Mouse (Mus musculus) gastrocnemius, postnatal 4 days (tissue): Measurements from ENCODE around the gene Ripor2. TPM values are rescaled to one million over a fixed set of nuclear protein-coding genes. Genes with fewer than 3 reads are reported as not detected.

Experiments
- DNase-seq, 2 experiments: peaks; one replicate each; pipeline ENCODE4 v3.0.0; 2021 to 2022; ENCODE audit warnings: low spot score in 2 of 2, mixed read lengths in 2 of 2
- total RNA-seq, 2 experiments: library from RNA; stranded (reverse); gene quantifications; 2 replicates each; pipeline ENCODE4 v1.2.3; 2021

Ripor2 gene
- total RNA-seq, 2 experiments from 2014 or later = 14.7 to 17.8 TPM

GRCm38 (mm10) chr13:24616645-24617044 is 34.7 kb downstream of the Ripor2 start:
- no peak for DNase-seq

DNA sequence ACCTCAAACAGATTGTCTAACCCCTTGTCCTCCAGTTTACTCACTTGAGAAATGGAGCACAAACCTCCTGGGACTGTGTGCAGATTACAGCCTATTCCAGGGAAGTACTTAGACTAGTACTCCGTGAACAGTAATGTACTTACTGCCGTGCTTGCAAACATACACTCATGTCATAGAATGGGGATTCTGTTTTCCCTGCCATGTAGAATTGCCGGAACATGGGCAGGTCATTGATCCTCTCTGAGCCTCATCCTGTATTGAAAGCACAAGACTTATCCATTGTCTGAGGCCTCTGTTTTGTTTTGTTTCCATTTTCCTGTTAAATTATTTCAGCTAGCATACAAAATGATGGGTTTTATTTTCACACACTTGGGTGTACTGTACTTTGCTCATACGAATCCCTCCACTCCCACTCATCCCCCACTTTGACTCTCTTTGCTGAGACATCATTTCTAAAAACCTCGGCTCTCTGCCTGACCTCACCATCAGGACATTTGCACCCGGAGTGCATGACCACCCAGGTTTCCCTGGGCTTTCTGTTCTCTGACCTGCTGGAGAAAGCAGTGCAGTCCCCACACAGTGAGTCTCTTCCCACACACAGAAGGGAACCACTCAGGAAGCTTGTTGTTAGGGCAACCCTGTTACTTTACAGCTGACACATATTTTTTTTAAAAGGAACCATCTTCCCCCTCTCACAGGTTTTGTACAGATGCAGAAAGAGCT is 35.2 kb downstream of the Ripor2 start:
- no peak for DNase-seq

DNA sequence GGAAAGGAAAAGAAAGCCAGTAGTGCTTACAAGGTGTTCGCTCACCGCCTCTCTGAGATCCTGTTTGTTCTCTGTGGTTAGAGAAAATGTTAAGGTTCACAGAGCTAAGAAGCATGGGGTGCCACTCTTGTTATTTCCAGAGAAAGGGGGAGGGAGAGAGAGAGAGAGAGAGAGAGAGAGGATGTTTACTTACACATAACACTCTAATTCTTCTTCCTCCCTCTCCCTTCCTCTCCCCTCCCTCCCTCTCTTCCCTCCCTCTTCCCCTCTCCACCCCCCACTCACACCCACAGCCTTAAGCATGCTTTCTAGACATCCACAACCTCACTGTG is 35.8 kb downstream of the Ripor2 start:
- no peak for DNase-seq

DNA sequence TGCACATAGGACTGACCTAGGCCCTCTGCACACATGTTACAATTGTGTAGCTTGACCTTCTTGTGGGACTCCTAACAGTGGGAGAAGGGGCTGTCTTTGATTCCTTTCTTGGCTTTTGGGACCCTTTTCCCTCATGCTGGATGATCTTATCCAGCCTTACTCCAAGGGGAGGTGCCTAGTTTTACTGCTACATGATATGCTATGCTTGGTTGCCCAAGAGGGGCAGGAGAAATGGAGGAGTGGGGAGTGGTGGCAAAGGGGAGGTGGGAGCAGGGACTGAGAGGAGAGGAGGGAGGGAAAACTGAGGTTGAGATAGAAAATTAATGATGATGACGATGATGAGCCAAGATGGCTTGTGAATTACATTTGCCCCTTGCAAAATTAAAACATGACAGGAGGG is 37.7 kb downstream of the Ripor2 start:
- DNase-seq = no peak

DNA sequence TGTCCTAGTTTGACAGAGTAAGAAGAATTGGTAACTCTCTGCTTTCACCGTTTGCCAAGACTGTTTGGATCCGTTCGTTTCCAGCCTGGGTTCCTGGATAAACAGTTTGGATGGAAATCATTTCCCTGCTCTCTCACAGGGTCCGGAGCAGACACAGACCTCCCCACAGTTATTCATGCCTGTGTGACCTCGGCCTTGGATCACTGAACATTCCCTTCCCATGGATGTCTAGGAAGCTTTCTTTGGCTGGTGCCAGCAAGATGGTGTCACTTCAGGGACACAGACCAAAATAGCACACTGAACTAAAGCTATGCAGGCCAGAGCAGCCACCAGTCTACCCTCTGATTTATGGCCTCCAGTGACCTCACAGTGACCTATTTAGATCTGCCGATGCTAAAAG is 38.5 kb downstream of the Ripor2 start:
- DNase-seq = no peak

DNA sequence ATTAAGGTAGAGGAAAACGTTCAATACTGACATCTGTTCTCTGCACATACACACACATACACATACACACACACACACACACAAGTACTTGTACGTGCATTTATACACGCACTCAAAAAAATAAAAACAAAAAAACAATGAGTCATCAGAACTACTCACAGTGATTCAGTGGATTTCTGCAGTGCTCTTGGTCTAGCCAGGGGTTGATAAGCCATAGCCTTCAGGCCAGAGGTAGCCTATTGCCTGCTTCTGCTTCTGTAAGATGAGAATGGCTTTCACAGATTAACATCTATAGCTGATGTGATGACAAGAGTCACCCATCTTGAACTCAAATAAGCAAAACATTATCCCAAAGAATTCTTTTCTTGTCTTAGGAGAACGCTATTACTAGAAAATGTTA is 41.6 kb downstream of the Ripor2 start:
- no peak for DNase-seq

DNA sequence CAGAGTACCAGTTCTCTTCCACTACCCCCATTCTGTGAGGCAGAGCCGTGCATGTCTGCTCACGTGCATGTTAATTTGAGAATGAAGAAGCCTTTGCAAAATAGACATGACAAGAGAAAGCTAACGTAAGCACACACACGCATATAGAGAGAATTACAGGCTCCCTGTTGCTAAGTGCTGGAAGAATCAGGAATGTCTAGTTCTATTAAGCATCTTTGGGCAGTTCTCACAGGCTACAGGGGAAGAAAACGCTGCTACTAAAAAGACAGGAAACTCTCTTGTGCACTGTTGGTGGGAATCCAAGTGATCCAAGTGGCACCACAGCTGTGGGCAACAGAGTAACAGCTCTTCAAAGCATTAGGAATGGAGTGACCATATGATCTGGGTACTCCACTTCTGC is 43.1 kb downstream of the Ripor2 start:
- no peak for DNase-seq

GRCm38 (mm10) chr13:24626698-24627436 is 44.9 kb downstream of the Ripor2 start:
- no peak for DNase-seq

DNA sequence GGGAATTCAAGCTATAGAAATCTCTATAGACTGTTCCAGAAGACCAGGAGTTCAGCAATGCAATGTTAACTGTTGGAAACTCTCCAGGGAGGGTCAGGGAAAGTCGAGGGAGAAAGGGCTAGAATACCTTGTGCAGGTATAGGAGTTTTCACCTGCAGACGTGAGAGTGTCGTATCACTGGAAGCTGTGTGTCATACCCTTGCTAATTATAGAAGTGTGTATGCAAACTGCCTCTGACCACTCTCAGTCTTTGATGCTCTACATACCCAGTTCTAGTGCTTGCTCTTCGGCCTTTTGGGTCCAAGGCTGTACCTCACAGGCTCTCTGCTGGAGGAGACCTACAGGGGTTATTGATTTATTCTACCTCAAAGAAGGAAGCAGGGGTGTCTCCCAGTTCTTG is 46.2 kb downstream of the Ripor2 start:
- DNase-seq = no peak

DNA sequence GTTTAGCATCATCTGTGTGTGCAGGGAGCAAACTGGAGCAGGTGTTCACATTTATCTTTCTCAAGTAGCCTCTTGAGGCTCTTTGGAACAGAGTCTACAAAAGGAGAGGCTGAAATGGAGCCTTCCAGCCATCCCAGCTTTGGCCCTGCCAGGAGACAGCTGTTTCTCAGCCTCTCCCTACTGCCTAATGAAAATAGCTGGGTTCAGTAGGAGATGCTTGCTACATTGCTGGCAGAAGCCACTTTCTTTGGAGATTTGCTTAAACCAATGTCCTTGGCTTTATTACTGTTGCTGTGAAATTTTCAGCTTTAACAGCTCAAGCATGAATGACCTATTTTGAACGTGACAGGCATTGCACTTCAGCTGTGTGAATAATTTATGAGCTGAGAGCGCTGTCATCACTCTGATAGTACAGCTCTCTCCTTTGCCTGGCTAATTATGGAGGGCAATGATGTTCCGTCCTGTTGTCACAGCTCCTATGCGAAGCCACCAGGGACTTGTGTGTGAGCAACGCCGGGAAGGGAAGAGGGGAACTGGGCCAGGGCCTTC is 47.2 kb downstream of the Ripor2 start:
- peak in 1 of 2 experiments; percentile 63 for DNase-seq

DNA sequence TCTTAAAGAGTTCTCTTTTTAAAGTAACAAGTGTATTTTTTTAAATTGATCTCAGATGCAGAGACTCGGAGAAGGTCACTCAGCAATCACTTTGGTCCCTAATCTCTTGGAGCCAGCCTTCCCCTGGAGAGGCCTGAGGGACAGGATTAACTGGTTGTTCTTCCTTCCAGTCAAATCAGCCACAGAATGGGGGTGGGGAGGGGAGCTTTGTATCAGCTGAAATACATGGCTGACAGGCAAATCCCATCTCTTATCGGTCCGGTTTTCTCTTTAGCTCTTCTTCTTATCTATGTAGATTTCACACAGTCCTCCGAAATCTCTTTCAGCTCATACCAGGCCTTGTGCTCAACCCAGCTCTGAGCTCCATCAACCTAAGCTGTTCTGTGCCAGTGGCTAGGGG is 48.4 kb downstream of the Ripor2 start:
- no peak for DNase-seq

DNA sequence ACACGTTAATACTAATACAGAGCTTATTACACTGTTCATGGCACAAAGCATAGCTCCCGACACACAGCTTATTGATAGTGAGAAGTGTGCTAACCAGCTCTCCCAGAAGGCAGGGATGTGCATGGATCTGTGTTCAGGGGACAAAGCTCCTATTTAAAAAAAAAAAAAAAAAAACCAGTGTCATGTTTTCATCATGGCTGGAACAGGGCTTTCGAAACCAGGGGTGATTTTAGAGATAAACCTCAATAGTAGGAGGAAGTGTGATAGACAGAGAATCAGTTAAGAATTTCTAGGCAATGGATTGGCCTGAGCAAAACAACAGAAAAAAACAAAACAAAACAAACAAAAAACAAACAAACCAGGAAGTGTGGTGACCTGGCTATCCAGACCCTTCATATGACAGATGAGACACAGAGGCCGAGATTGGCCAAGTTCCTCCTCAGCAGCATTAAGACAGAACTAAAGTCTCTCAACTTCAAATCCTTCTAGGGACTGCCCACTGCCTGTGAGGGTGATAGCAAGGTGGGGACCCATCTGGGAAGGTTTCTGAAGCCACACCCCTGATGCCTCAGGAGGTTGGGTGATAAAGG is 51.1 kb downstream of the Ripor2 start:
- DNase-seq = no peak

GRCm38 (mm10) chr13:24634346-24635120 is 52.5 kb downstream of the Ripor2 start:
- no peak for DNase-seq

- peak; percentile 33 to 45 for DNase-seq
Observed at GRCm38 (mm10) chr13:24638371-24639214, 56.6 kb downstream of the Ripor2 start.

- no peak for DNase-seq
Observed at GRCm38 (mm10) chr13:24639215-24640165, 57.5 kb downstream of the Ripor2 start.

GRCm38 (mm10) chr13:24640166-24640560 is 58.2 kb downstream of the Ripor2 start:
- no peak for DNase-seq

DNA sequence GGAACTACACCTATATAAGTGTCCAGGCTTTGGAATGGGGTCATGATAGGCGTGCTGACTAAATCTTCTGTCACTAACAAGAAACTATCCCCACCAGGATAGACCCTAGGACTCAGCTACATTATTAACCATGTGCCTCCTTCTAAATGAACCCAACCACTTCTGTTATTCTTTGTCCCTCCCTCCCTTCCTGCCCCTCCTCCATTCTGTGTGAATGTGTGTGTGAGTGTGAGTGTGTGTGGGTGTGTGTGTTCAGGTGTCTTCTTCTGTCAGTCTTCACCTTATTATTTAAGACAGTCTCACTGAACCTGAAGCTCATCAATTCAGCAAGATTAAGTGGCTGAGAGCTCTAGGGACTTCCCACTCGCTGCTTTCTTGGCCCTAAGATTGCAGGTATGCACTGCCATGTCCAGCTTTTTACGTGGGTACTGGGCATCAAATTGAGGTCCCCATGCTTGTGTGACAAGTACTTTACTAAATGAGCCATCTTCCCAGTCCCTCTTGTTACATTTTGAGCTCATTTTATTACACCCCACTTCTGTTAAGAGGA is 58.9 kb downstream of the Ripor2 start:
- no peak for DNase-seq

DNA sequence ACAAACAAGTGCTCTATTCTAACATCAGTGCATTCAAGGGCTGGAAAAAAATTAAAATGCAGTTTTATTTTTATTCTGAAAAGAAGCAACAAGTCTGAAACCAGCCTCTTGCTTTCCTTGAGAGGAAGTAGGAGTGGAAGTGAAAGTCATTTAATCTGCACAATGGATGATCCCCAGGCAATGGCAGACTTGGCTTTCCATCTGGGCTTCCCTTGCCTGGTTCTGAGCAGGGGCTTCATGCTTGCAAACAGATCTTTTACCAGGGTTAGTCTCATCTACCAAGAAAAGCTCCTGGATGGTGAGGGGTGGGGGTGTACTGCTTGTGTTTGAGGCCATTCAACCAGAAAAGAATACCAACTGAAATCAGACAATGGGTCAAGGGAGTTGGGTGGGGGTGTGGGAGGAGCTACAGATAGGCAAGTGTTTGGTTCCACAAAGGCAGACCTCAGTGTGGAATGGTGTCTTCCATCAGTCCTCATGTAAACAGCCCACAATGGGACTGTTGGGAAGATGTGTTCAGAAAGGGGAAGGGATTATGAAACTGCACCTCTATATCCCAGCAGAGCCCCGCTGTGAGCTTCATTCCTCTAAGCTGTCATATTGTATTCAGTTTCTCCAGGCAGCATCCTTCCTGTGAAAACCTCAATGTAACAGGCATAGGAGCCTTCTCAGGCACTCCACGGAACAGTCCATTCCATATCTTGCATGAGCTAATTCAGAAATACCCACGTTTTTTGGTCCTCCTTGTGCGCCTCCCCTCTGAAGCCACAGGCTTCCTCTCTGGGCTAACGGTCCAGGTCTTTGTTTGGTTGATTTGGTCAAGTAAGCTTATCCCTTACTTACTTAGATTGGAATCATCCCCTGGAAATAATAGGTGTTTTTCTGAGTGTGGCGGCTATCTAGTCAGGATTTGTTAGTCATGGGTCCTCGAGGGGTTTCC is 59.8 kb downstream of the Ripor2 start:
- DNase-seq = no peak
